Mouse (Mus musculus) heart, embryonic 10.5 days (tissue): ENCODE measurements around the gene Pheta1. TPM values are rescaled to one million over a fixed set of nuclear protein-coding genes. Genes with fewer than 3 reads are reported as not detected.
A peak's percentile ranks its signal among the peaks of the same experiment; 100 is the strongest.

Experiments
- DNase-seq: peaks from one replicate; pipeline ENCODE4 v3.0.0-alpha.2; 2017; ENCODE audit warnings: low spot score
- H3K27ac ChIP-seq: fragments of 300-500 bp; sonication (generic); 2 replicates; pipeline ENCODE4 v1.5.1; 2016; ENCODE audit warnings: mild to moderate bottlenecking
- H3K27me3 ChIP-seq: fragments of 300-500 bp; sonication (generic); 2 replicates; pipeline ENCODE4 v1.6.1; 2016; ENCODE audit warnings: mild to moderate bottlenecking; ENCODE audit not compliant: poor library complexity, insufficient read depth, severe bottlenecking
- H3K36me3 ChIP-seq: fragments of 300-500 bp; sonication (generic); 2 replicates; pipeline ENCODE4 v1.6.1; 2016; ENCODE audit warnings: mild to moderate bottlenecking, moderate library complexity
- H3K4me1 ChIP-seq: fragments of 300-500 bp; sonication (generic); 2 replicates; pipeline ENCODE4 v1.6.1; 2016; ENCODE audit warnings: mild to moderate bottlenecking
- H3K4me3 ChIP-seq: fragments of 300-500 bp; sonication (generic); 2 replicates; pipeline ENCODE4 v1.5.1; 2016; ENCODE audit warnings: mild to moderate bottlenecking, moderate library complexity
- H3K9me3 ChIP-seq: fragments of 300-500 bp; sonication (generic); 2 replicates; pipeline ENCODE4 v1.6.1; 2016; ENCODE audit warnings: mild to moderate bottlenecking, moderate library complexity
- WGBS: fragments of 180-500 bp; shearing (Covaris S2); methylation state at CpG from one replicate; pipeline ENCODE4 v1.1.7; 2016; 5-methylcytosine and 5-hydroxymethylcytosine counted together
- polyA plus RNA-seq: library from polyadenylated mRNA; unstranded; fragments of >200 nt; fragmentation: Nextera tagmentation; extraction: Ambion mirVana; gene quantifications from 2 replicates; pipeline ENCODE4 v1.2.1, GENCODE M21; 2016

Pheta1 gene
- polyA plus RNA-seq, 1 experiment from 2014 or later = 32.4 TPM

DNA sequence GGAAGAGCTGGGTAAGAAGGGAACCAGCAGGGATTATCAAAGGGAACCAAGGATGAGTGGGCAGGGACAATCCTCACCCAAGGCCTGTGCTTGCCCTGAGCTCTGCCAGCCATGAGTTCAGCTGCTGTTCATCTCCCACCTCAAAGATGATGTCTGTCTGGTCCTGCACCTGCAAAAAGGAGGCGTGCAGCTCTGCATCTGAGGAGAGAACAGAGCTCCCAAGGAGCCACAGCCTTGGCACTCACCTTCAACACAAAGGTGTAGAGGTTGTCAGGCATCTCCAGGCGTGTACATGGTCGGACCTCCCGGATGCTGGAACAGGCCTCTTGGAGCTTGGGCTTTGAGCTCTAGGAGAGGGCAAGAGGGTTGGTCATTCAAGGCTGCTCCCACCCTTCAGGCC is 29.9 kb upstream of the Pheta1 start:
- 90% methylated on average over 4 of the region's 4 CpGs for WGBS
- Histone ChIP-seq H3K36me3 (peaks cover 78% of the 10 kb centered on the region), H3K27ac (no peak overlapping the region), H3K9me3 (no peaks in the 10 kb centered on the region), H3K27me3 (no peaks in the 10 kb centered on the region), H3K4me3 (no peak overlapping the region), H3K4me1 (peaks cover 44% of the 10 kb centered on the region)
- no peak for DNase-seq

DNA sequence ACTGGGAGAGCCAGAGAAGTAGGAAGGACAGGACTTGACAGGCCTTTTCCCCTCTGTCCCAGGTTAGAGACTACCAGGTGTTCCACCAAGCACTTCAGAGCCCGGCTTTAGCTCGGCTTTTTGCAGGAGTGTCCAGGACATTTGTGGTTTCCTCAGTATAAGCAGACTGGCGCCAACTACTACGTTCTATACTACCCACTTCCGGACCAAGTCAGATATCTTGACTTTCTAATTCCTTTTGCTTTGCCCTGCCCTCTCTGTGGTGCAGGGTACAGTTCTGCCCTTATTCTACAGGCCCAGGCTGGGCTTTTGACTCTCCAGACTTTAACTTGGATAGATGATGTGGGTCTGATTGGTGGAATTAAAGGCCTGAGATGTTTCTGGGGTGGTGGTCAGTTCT is 29.2 kb upstream of the Pheta1 start:
- Histone ChIP-seq H3K4me1 (peaks cover 51% of the 10 kb centered on the region), H3K4me3 (no peak overlapping the region), H3K9me3 (no peaks in the 10 kb centered on the region), H3K27me3 (no peaks in the 10 kb centered on the region), H3K36me3 (peaks cover 77% of the 10 kb centered on the region), H3K27ac (no peak overlapping the region)
- DNase-seq = no peak
- WGBS = 84% methylated on average over 5 of the region's 5 CpGs

DNA sequence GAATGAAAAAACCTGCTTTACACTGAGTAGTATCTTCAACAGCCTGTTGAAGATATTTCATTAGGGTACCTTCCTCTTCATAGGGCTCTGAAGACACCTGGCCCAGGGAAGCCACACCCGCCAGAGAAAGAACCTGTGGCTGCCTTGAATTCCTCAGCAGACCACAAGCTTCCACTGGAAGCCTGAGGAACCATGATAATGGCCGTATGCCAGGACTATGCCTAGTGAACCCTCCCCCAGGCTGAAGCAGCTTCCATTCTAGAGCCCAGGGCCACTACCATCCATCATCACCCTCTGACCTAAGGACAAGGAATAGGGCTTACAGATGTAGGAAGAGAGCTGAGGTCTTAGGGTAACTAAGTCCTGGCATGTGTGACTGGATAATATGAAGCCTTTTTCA is 28.6 kb upstream of the Pheta1 start:
- WGBS = 52% methylated on average over 2 of the region's 2 CpGs
- Histone ChIP-seq H3K4me3 (no peak overlapping the region), H3K27ac (no peak overlapping the region), H3K9me3 (no peaks in the 10 kb centered on the region), H3K36me3 (peaks cover 79% of the 10 kb centered on the region), H3K4me1 (peaks cover 52% of the 10 kb centered on the region), H3K27me3 (no peaks in the 10 kb centered on the region)
- DNase-seq = no peak

DNA sequence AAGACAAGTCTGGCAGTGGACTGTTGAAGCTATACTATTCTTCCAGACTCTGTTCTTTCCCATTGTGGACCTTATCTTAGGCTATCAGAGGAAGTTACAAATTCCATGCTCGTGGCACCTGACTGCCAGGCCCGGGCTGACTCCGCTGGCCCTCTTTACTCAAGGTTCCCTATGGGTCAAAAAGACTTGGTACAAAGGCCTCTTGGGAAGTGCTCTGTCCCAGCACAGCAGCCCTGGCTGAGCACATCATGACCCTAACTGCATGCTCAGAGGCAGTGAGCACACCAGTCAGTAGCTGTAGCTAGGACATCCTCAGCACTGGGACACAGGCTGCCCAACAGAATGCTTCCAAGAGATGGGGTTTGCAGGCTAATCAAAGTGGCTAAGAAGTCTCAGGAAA is 28.1 kb upstream of the Pheta1 start:
- Histone ChIP-seq H3K4me1 (peaks cover 52% of the 10 kb centered on the region), H3K36me3 (peaks cover 79% of the 10 kb centered on the region)
- WGBS = 48% methylated on average over 3 of the region's 3 CpGs

DNA sequence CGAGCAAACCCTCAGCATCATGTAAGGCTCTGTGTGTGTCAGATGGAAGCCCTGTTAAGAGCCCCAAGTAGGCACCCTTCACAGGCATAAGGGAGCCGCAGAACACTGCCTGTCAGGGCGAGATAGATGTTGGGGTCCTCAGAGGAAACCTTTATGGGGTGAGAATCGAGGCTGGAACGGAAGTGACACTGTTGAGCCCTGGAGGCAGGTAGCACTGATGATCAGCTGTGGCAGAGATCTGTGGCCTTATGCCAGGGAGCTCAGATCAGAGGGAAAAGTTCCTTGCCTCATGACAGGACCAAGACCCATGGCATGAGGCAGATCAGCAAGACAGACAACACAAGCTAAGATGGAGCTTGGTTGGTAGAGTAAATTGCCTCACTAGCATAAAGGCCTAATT is 27.7 kb upstream of the Pheta1 start:
- Histone ChIP-seq H3K27me3 (no peaks in the 10 kb centered on the region), H3K4me1 (peaks cover 52% of the 10 kb centered on the region), H3K9me3 (no peaks in the 10 kb centered on the region), H3K27ac (0 out of 2 replicates have a peak overlapping the region, but pooled peaks have one; percentile 12), H3K36me3 (peaks cover 79% of the 10 kb centered on the region), H3K4me3 (no peak overlapping the region)
- DNase-seq = no peak
- WGBS = 88% methylated on average over 5 of the region's 5 CpGs

More for the DNA sequence above, 28.1 kb upstream of the Pheta1 start:
- H3K4me3 ChIP-seq = no peak overlapping the region
- DNase-seq = no peak
- H3K9me3 ChIP-seq = no peaks in the 10 kb centered on the region
- 0 out of 2 replicates have a peak overlapping the region, but pooled peaks have one; percentile 12 for H3K27ac ChIP-seq
- H3K27me3 ChIP-seq = no peaks in the 10 kb centered on the region

DNA sequence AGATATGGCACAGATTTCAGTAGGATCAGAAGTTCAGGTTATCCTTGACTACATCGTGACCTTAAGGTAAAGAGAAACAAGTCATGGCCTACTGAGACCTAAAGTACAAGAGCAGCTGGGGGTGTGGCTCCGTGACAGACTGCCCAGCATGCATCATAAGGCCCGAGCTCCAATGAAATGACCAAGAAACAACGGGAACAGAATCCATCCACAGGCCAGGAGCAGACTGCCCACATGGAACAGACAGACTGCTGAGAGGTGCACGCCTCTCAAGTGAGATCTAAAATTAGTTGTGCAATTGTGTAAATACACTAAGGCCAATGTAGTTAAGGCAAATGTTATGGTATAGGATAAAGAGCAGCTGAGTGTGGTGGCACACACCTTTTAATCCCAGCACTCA is 27.2 kb upstream of the Pheta1 start:
- Histone ChIP-seq H3K36me3 (peaks cover 79% of the 10 kb centered on the region), H3K4me3 (no peak overlapping the region), H3K27ac (no peak overlapping the region), H3K9me3 (no peaks in the 10 kb centered on the region), H3K4me1 (peaks cover 52% of the 10 kb centered on the region), H3K27me3 (no peaks in the 10 kb centered on the region)
- DNase-seq = no peak
- 71% methylated on average over 5 of the region's 5 CpGs for WGBS

DNA sequence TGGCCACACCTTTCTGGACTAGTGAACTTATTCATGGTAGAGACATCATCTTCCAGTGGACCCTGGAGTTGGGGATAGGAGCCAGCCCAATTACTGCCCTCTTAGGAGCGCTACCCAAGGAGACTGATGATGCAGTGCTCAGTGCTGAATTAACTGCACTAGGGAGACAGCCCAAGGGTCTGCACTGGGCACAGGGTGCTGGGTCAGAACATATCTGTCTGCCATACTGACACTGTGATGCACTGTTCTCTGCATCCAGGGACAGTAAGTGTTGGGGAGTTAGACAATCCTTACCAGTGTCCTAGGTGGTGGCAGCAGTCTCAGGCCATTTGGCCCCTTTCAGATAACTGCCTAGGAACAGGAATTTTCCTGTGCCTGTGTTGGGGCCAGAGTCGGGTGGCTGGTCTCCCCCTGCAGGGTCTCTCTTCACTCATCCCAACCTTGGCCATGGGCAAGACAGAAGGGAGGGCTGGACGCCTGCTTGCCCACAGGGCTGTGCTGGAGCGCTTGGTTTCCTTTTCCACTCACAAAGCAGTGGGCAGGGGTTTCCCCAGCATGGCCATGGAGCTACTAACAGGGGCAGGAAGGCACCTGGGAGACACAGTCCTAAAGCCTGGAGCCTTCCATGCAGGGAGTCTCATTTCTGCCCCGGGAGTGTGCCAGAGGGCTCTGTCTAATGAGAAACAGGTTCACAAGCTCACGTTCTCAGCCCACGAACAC is 25.8 kb upstream of the Pheta1 start:
- DNase-seq = peak; percentile 72
- Histone ChIP-seq H3K27ac (no peak overlapping the region), H3K4me3 (no peak overlapping the region), H3K9me3 (no peaks in the 10 kb centered on the region), H3K27me3 (peaks cover 6% of the 10 kb centered on the region), H3K36me3 (peaks cover 79% of the 10 kb centered on the region), H3K4me1 (peaks cover 48% of the 10 kb centered on the region)
- WGBS = 79% methylated on average over 7 of the region's 7 CpGs

DNA sequence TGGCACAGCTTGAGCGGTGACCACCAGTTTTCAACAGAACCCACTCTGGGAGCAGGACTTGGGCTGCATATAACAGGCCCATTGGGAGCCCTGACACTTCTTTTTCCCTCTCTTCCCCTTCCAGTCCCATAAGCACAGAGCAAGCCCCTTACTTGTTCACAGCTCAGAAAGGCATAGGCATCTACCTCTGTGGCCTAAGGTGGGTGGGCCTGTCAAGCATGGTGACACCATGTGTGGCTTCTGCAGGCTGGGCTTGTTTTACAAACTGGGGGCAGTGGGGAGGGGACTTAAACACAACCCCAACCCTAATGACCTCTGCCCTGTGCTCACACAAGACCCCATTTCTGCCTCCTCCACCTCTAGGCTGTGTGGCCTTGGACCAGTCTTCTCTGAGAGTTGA is 25.1 kb upstream of the Pheta1 start:
- peak; percentile 66 for DNase-seq
- H3K27ac ChIP-seq = peak overlapping the region; percentile 74; the same call in 1 of the 2 replicates
- no peaks in the 10 kb centered on the region for H3K9me3 ChIP-seq
- no peak overlapping the region for H3K4me3 ChIP-seq
- peaks cover 14% of the 10 kb centered on the region for H3K27me3 ChIP-seq
- H3K4me1 ChIP-seq = peaks cover 55% of the 10 kb centered on the region
- 93% methylated on average over 1 of the region's 1 CpGs for WGBS
- H3K36me3 ChIP-seq = peaks cover 79% of the 10 kb centered on the region

DNA sequence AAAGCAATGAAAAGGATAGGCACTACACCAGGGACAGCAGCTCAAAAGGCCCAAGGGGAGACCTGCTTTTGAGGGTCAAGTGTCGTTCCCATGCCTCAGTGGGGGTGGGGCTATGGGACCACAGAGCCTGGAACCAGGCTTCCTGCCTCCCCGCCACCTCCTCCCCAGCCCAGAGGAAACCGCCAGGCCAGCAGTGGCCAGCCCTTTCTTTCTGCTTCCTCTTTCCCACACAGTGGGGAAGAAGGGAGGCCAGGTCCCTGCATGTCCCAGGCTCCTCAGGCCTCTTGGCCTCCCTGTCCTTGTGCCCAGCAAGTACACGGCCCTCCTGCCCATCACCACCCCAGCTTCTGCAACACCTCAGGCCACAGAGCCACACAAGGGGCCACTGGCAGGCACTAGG is 24.7 kb upstream of the Pheta1 start:
- peaks cover 60% of the 10 kb centered on the region for H3K4me1 ChIP-seq
- H3K9me3 ChIP-seq = no peaks in the 10 kb centered on the region
- DNase-seq = no peak
- WGBS = 58% methylated on average over 4 of the region's 4 CpGs
- peak overlapping the region; percentile 74; the same call in 1 of the 2 replicates for H3K27ac ChIP-seq
- H3K36me3 ChIP-seq = peaks cover 78% of the 10 kb centered on the region
- peaks cover 18% of the 10 kb centered on the region for H3K27me3 ChIP-seq
- 0 out of 2 replicates have a peak overlapping the region, but pooled peaks have one; percentile 0 for H3K4me3 ChIP-seq

DNA sequence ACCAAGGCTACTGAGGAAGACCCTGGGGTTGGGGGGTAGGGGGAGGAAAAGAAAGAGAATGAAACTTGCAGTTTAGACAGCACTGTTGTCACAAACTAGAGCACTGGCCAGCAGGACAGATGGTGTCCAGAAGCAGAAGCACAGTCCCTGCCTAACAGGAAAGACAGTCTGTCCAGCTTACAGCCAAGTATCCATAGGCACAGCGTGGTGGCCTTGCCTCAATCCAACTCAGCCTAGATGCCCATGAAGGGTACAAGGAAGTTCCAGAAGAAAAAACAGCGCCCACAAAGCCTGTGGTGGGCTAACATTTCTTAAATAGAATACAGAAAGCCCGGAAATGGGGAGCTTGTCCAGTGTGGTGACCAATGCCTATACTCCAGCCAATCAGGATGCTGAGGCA is 23.2 kb upstream of the Pheta1 start:
- peak; percentile 72 for DNase-seq
- peaks cover 53% of the 10 kb centered on the region for H3K4me1 ChIP-seq
- H3K9me3 ChIP-seq = no peaks in the 10 kb centered on the region
- peaks cover 66% of the 10 kb centered on the region for H3K36me3 ChIP-seq
- 91% methylated on average over 3 of the region's 3 CpGs for WGBS
- no peak overlapping the region for H3K27ac ChIP-seq
- H3K27me3 ChIP-seq = peaks cover 29% of the 10 kb centered on the region
- no peak overlapping the region for H3K4me3 ChIP-seq

DNA sequence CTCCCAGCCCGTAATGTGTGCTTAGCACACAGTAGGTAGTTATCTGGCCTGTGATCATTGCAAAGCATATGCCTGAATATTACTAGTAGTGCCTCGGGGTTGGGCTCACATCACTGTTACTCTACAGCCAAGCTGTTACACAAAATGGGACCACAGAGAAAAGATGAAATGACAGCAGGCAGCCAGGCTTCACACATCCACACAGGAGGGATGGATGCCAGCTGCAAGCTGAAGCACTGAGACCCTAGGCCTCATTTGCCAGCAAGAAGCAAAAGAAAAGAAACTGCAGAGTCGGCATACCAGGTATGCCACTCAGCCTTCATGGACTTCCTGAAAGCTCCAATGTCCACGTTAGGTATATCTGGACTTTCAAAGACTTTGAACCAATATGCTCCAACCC is 20.9 kb upstream of the Pheta1 start:
- peaks cover 55% of the 10 kb centered on the region for H3K36me3 ChIP-seq
- DNase-seq = no peak
- WGBS = 81% methylated on average over 4 of the region's 4 CpGs
- no peaks in the 10 kb centered on the region for H3K9me3 ChIP-seq
- H3K27ac ChIP-seq = no peak overlapping the region
- peaks cover 29% of the 10 kb centered on the region for H3K27me3 ChIP-seq
- peaks cover 53% of the 10 kb centered on the region for H3K4me1 ChIP-seq
- peak overlapping the region; percentile 60 for H3K4me3 ChIP-seq

DNA sequence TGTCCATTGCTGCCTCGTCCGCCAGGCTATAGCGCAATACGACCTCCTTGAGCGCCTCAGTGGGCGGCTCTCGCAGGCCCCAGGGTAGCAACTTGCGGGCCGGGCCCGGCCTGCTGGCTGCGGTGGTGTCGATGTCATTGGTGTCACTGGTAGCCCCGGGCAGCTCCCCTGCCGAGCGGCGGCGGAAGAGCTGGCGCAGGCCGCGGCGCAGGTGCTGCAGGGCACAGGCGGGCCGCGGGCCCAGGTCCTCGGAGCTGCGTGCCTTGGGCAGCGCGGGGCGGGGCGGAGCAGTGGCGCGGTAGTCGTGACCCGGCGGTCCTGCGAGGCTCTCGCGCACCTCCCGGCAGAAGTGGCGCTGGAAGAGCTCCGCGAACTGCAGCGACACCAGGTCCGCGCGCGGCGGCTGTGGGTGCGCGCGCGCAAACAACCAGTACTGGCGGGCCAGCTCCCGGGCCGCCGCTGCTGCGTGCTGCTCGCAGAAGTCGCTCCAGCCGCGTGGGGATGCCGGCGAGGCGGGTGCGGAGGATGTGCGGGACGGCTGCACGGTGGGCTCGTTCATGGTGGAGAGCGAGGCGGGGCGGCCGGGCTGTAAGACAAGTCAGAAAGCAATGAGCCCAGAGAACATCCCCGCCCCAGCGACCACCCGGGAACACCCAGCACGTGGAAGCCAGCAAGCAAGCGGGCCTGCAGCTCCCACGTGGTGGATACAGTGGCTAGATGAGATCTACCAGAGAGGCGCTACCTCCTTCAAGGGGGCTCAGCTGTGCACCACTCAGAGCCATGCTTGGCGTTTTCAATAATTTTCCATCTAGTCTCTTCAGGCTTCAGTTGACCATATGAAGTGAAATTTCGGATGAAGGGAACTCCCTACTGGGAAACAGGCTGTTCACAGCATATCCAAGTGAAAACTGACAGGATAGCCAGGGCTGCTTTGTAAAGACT is 20.0 kb upstream of the Pheta1 start:
- Histone ChIP-seq H3K27me3 (peaks cover 29% of the 10 kb centered on the region), H3K9me3 (no peaks in the 10 kb centered on the region), H3K4me3 (peak overlapping the region; percentile 60), H3K27ac (peak overlapping the region; percentile 62), H3K4me1 (peaks cover 54% of the 10 kb centered on the region), H3K36me3 (peaks cover 57% of the 10 kb centered on the region)
- no peak for DNase-seq
- 21% methylated on average over 82 of the region's 82 CpGs for WGBS

DNA sequence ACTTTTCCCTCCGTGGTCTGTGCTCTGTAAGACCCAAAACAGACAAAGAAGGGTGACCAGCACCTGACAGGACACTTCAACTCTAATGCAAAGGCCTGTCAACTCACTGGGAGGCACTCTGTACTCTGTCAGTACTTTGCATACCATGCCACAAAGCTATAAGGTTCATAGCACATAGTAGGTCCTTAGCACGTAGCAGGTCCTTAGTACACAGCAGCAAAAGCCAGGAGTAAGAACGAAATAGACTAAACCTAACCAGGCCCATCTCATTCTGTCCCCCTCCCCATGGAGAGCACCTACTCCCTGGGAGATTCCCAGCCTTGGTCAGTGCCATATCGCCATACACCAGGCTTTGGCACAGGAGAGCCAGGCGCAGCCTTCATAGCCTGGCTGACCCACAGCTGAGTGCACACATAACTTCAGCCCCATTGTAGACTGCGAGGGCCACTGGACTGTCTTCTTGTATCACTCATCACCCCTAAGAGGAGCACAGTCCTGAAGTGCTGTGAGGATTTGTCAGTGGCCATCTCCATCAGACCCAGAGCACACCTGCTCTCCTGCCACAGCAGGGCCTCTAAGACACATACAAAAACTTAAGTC is 17.7 kb upstream of the Pheta1 start:
- WGBS = 84% methylated on average over 6 of the region's 6 CpGs
- DNase-seq = no peak
- H3K27ac ChIP-seq = no peak overlapping the region
- no peak overlapping the region for H3K4me3 ChIP-seq
- peaks cover 68% of the 10 kb centered on the region for H3K4me1 ChIP-seq
- H3K36me3 ChIP-seq = peaks cover 38% of the 10 kb centered on the region
- peaks cover 29% of the 10 kb centered on the region for H3K27me3 ChIP-seq
- no peaks in the 10 kb centered on the region for H3K9me3 ChIP-seq
